Mouse (Mus musculus) adipocyte (in vitro differentiated cells): ENCODE data around the gene Polr2e.

Experiments
- DNase-seq: peaks from one replicate; pipeline ENCODE4 v3.0.0-alpha.2; 2016; ENCODE audit warnings: low spot score

Gene Polr2e

GRCm38 (mm10) chr10:79987771-79988505, 51.7 kb downstream of the Polr2e start:
- no peak for DNase-seq

- peak; percentile 63 for DNase-seq
Observed at GRCm38 (mm10) chr10:79986963-79987362, 52.6 kb downstream of the Polr2e start.

DNA sequence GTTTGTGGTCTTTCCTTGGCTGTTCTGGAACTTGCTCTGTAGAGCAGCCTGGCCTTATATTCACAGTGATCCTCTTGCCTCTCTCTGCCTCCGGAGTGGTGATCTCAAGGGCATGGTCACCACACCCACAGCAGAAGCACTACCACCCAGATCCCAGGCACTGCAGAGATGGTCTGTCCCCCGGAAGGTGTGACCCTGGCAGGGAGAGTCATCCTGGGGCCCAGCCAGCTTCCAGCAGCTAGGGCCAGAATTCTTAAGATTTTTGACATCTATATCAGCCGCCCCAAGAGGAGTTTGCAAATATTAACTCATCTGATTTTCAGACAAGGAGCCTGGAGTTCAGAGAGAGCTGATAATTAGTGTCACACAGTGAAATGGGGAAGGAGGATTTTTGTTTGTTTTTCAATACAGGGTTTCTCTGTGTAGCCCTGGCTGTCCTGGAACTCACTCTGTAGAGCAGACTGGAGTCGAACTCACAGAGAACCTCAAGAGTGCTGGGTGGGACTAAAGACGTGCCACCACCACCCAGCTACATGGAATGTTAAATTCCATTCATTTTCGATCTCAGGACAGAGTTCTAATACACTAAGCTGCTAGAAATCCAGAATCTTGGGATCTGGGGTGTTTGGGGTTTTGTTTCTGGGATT, 53.2 kb downstream of the Polr2e start:
- DNase-seq, result peak; percentile 26
